Mouse (Mus musculus) olfactory bulb, adult 2 months (tissue): ENCODE measurements at regions not wholly inside any gene's neighbourhood (a gene's known extent, or its start where the extent isn't known, plus 50 kb on each side); places are given as distances from the start of the nearest gene placed in this dataset.

Experiments
- CTCF ChIP-seq: fragments of 200-500 bp; IDR thresholded peaks from 2 replicates; pipeline ENCODE4 v1.5.1; 2012; ENCODE audit warnings: low read depth, mild to moderate bottlenecking, low read length, moderate library complexity; ENCODE audit not compliant: insufficient read depth
- POLR2A ChIP-seq: fragments of 200-500 bp; IDR thresholded peaks from 2 replicates; pipeline ENCODE4 v1.6.1; 2012; ENCODE audit warnings: mild to moderate bottlenecking, low read depth, low read length, moderate library complexity; ENCODE audit not compliant: insufficient read depth

- no peak for TF ChIP-seq CTCF
- TF ChIP-seq POLR2A: no peak
These were observed 60.8 kb upstream of the Asns start for GRCm38 (mm10) chr6:7753895-7754294.
